Mouse (Mus musculus) 3T3-L1 (cell line): ENCODE measurements around the gene Tubgcp5.
"Not testable (repeated sequence)": the region's sequence is repeated elsewhere in the genome, so short reads cannot be mapped to it uniquely, and the experiment has no call there.

Experiments
- DNase-seq: peaks from one replicate; pipeline ENCODE4 v3.0.0-alpha.2; 2015; ENCODE audit warnings: low read depth, low spot score

Gene Tubgcp5

DNA sequence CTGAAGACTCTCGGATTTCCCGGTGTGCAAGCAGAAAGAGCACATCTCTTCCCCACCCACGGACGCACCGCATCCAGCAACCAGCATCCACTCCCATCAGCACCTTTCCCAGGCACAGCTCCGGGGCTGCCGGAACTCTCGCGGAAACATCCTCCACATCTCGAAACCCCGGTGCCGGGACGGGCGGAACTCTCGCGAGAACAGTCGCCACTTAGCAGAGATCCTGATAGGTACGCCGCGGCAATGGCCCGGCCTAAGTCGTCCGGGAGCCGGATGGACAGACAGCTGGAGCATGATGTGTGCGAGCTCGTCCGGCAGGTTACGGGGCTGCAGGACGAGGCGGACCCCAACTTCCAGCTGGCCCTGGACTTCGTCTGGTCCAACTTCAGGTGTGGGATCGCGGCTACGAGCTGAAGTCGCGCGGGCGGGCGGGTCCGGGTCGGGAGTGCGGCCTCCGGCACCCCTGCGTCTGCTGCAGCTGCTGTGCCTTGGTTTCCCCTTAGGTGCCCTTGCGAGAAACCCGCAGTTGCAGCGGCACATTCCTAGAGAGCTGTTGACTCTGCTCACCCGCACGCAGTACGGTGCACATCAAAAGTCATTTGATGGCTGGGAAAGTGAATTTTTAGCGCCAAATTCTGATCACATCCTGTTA, at the start of gene Tubgcp5:
Gene Tubgcp5, plus strand, starts transcription at position 203 of the 652 bp plus-strand sequence.
- DNase-seq, result peak; percentile 97

DNA sequence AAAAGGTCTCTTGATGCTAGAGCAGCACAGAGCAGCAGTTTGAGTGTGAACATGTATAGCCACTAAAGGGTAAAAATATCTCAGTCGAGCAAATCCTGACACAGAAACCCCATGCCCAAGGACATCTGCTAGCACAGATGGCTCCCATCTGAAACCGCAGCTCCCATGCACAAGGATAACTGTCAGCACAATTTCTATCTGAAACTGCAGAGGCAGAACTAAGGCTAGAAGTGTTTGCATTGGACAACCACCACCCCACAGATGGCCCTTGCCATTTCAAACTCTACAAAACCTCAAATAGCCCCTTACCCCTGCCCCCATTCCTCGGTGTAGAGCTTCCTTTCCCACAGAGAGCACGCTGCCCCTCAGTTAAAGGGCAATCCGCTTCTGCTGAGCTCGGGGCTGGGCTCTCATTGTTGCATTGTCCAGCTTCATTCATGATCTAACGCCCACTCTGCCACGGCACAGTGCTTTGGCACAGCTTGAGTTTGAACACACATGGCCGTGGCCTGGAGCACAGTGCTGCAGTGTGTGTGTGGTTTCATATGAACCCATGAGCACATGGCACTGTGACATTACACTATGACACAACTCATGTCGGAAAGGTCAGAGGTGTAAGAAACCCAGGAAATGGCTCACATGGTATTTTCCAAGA, 49.3 kb upstream of the Tubgcp5 start:
- no peak for DNase-seq

DNA sequence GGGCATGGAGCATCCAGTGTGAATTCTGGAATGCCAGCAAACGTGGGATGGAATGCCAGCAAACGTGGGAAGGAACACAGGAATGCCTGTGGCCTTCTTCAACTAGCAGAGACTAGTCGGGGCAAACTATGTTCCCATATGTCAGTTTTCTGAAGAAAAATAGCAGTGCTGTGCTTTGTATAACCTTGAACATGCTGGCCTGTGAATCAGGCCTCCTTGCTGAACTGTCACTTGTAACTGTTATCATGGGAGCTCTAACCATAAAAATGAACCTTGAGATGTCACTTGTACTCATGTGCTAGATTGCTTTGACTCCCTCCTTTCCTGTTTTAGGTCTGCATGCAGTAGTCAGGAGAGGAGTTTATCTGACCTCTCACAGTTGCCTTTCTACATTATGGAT, 43.1 kb upstream of the Tubgcp5 start:
- DNase-seq, result no peak

DNA sequence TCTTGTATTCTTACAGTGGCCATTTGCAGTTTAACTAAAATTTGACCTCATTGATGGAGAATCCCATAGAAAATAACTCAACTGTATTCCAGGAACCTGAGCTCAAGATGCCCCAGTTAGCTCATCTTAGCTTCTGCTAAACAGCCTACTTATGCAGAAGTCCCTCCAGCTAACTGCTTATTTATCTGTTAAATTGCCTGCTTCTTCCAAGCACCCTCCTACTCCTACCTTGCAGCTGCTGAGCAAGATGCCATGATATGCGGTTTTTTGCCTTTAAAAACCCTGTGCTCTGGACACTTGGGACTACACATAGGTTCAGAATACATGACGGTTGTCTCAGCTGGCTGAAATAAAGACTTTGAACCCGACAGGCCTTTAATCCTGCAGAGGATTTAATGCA, 34.6 kb upstream of the Tubgcp5 start:
- DNase-seq, result no peak

DNA sequence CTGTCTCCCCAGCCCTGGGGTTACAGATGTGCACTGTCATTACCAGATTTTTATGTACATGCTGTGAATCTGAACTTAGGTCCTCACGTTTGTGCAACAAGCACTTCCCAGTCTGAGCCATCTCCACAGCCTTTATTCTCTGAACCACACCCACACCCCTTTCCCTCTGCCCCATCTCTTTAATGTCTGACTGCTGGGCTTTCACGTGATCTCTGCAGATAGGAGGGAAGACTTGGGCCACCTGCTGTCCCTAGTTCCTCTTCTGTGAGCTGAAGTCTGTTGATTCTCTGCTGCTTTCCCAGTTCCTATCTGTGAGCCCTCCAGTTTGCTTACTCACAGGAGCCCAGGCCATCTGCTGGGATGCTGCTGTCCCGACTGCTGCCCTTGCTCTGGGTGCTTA, 26.0 kb upstream of the Tubgcp5 start, which contains the start of gene Siglech:
Gene Siglech, plus strand, starts transcription at position 253 of the 400 bp plus-strand sequence.
- DNase-seq, result no peak

DNA sequence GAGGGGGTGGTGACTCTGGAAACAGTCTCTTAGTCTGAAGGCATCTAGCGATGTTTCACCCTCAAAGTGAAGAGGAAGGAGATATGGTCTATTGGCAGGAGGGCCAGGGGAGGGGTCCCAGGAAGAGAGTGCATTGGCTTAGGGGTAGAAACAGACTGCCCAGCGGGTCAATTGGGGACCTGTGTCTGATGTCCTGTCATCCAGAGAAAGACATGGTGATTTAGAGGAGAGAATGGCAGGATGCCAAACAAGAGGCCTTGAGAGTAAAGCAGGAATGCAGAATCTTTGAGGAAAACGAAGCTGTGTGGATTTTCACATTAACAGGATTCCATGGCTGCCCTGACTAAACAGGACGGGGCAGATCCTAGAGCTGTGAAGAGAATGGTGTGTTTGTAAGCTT, 13.9 kb upstream of the Tubgcp5 start:
- DNase-seq, result no peak

DNA sequence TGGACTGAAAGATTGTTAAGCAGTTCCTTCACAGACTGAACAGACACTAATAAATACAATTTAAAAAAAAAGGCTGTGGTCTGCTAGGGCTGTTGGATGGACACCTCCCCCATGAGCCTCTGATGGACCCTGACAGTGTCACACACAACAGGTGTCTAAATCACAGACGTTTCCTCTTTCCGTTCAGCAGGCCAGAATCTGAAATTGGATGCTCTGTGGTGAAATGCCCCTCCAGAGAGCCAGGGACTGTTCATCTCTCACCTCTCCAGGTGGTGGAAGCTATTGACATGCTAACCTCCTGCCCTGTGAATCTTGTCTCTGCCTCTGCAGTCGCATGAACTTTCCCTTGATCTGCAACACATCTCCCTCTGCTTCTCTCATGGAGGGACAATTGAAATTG, 11.5 kb upstream of the Tubgcp5 start:
- no peak for DNase-seq

DNA sequence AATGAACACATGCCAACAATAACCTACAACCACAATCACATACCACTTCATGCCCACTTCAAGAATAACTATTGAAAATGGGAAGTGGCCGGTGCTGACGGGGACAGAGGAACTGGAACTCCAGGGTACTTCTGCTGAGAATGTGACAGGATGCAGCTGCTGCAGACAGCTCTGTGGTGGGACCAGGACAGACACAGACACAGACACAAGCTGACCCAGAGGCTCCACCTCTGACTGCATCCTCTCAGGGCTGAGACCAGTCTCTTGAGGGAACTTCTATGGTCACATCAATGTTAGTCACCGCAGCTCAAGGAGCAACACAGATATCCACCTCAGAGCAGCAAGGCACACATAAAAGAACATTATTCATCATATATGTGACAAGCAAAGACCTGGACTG, 9.4 kb upstream of the Tubgcp5 start:
- no peak for DNase-seq

DNA sequence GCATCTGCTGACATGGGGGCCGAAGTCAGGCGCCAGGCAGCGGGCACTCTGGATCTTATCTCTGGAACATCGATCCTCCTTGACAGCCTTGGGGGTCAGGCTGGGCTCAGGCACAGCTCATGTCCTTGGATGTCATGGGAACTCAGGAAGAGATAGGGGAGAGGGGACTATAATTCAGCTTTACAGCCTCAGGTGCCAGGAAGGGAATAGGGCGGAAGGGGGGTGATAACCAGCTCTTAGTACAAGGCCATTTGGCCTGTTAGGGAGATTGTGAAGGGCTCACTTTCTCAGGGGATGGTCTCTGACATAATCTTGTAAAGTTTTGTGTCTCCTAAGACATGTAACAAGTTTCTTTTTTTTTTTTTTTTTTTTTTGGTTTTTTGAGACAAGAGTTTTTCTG, 3.4 kb upstream of the Tubgcp5 start:
- not testable (repeated sequence) for DNase-seq

DNA sequence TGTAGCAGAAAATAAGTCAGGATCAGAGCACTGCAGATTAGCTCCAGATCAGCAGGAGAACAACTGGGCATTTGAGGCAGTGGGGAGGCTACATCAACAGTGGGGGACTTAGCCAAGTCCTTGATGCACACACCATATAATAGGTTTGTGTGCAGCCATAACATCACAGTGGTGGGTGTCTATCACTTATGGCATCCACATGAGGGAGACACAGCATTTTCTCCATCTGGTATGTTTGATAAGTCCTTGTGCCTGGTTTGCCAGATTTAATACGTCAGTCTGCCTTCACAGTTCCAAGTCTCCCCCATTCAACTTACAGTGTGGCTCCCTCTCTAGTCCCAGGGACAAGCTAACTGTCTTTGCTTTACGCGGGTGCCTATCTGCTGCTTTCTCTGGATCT, 1.7 kb upstream of the Tubgcp5 start:
- DNase-seq, result no peak

DNA sequence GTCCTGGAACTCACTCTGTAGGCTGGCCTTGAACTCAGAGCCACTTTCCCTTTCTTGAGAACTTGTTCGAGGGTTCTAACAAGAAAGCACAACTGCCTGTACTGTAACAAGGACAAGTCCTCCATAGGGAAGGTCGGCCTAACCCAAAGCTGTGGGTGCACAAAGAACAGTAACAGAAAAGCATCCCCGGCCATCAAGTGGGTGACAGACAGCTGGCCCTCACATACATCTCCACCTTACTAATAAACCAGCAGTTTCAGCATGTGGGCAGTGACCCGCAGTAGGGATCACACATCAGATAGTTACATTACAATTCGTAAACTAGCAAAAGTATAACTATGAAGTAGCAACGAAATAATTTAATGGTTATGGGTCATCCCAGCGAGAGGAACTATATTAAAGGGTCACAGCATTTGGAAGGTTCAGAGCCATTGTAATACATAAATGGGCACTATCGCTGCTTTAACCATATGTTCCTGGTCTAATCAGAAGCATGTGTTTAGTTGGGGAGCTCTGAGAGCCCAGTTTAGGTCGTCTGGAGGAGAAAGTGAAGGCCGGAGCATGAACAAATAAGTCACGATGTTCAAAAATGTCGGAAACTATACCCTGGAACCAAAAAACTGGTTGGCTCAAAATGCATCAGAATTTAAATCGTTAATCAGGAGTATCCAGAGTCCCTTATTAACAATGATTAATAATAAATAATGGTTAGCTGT, 560 bp upstream of the Tubgcp5 start:
- no peak for DNase-seq

DNA sequence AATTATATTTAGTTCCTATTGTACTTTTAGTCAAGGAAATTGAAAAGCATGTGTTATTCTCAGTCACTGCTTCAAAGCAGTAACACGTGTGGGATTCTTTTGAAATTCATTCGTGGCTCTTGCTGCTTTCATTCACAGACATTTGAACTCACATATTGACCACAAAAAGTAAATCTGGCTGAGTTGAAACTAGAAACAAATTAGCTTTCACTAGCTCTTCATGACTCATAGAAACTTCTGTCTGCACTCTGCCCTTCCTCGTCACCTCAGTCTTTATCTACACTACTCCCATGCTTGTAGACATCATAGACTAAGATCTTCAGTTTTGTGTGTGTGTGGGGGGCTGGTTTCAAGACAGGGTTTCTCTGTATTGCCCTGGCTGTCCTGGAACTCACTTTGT, 6.0 kb downstream of the Tubgcp5 start:
- no peak for DNase-seq

DNA sequence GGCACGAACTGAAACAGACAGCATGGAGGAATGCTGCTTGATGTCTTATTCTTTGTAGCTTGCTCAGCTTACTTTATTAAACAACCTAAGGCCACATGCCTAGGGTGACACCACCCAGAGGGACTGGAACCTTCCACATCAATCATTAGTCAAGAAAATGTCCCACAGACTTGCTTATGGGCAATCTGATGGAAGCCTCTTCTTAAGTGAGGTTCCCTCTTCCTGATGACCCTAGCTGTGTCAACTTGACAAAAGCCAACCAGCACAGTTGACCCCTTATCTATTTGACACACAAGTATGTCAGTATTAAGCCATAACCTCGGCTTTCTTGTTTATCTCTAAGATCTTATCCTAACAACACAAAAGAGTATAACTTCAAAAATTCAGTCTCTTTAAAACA, 16.0 kb downstream of the Tubgcp5 start:
- DNase-seq, result no peak

DNA sequence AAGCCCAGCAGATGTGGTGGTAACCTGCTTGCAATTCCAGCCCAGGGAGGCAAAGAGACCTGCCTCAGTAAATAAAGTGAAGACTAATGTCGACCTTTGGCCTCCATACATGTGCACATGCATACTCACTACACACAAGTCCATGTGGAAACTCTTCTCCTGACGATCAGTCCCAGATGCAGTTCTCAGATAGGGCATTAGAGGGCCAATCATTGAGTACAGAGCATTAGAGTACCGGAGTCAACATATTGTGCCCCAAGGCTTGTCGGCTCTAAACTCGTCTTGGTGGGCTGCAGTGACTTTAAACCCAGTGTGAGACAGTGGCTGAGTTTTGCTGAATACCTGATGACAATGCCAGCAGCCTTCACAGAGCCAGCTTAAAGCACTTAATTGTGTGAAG, 30.5 kb downstream of the Tubgcp5 start:
- DNase-seq, result peak; percentile 19

DNA sequence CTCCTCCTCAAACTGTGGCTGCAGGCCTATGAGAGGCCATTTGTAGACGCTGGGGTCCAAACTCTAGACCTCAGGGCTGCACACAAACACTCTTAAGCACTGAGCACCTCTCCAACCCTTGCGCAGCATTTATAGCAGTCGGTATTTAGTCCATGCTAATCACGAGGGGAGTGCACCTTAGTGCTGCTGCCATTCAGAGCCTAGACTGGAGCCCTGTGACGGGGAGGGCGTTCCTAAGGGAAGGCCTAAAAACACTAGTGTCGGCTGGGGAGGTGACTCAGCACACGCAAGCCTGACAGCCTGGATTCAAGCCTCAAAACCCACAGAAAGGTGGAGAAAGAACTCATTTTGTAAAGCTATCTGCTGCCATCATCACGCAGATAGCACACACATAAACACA, 33.6 kb downstream of the Tubgcp5 start:
- no peak for DNase-seq

DNA sequence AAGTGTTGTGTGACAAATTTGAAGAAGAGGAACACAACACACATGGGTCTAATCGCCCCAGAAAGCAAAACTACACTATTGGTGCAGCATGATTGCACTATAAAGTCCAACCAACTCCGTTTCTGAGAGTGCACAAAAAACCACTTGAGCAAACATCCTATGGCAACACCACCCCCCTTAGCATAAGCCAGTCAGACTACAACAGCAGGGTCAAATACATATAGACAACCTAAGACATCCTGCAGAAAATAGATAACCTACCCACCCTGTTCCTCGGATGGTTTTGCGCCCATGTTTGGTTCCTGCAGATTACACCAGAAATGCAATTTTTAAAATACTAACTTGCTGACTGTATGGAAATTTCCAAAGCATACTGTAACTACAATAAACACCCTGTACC, 42.9 kb downstream of the Tubgcp5 start:
- no peak for DNase-seq

DNA sequence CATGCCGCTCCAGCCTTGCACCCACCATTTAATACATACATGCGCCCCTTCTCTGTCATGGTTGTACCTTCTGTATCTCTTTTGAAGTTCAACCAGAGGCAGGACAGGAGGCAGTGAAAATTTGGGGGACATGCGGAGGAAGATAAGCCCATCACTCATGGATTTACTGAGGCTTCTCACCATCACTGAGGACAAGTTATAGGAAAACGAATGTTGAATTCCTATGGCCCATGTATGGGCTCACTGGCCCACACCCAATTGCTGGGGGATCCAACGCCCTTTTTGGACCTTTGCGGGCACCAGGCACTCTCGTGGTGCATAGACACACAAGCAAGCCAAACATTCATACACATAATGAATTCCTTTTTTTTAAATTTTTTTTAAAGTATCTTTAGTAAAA, 47.5 kb downstream of the Tubgcp5 start, which contains the start of gene Cyfip1:
Gene Cyfip1, plus strand, starts transcription at position 301 of the 400 bp plus-strand sequence.
- DNase-seq, result no peak

DNA sequence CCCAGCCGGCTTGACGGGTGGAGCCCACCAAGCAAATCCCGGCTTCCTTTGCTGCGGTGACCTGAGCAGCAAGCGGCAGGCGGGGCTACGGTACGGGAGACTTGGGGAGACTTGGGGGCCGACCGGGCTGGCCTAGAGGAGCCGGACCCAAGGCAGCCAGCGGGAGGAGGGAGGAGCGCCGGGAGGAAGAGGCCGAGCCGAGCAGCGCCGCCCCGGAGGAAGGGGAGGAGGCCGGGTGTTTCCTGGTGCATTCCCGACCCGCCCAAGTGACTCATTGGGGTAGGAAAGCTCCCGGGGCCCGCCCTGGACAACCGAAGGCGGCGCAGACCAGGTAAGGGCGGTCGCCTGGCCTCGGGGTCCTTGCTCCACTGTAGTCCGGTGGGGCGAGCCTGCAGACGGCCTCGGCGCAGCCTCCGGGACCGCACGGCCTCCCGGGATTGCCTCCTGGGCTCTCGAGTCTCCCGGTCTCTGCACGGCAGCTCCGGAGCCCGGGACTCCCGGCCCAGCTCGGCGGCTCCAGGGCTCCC, 48.1 kb downstream of the Tubgcp5 start:
- peak; percentile 87 for DNase-seq

DNA sequence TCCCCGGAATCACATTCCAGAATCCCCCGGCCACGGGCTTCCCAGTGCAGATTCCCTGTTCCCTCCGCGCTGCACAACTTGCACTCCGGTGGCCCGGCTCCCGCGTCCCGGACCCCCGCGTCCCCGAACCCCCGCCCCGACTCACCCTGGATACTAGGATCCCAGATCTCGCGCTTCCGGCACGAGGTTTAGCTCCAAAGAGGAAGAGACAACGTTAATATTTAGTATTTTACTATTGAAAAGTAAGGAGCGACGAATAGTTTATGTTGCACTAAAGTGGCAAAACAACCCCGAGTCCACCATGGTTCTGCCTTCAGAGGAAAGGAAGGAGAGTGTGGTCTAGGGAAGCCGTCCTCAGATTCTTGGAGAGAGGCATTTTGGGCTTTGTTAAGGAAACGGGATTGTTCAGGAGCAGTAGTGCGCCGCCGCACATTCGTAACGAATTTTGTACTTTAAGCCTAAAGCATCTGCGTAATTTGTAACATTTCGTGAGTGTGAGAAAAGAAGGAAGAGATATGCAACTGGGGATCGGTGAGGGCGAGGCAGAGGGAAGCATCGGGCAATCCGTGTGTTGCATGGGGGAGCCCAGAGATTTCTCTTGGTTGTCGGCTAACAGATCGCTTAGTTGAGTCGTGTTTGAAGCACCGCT, 48.7 kb downstream of the Tubgcp5 start:
- DNase-seq, result peak; percentile 48

DNA sequence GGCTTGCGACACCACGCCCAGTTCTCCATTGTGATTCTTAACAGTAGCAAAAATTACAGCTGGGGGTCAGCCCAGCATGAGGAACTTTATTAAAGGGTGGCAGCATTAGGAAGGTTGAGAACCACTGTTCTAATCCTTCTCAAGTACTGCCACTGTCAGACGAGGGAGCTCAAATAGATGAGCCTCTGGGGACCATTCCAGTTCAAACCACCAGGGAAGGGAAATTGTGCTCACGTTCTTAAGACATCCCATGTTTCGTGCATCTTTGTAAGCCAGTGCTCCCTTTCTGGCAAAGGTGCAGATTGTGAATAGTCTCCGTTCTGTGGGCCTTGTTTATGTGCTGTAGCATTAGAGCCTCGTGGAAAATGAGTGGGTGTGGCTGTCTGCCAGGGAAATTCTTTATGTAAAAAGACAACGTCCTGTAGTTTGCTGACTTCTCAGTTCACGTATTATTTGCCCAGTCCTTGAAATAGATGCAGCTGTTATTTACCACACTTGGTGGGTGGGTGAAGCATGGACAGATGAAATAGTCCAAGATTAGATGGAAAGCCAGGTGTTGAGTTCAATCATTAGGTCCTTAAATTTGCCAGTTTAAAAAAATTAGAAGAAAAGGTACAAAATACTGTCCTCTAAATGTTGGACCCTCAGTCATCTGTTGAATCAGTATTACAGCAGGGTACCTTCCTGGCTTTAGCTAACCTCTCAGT, 52.8 kb downstream of the Tubgcp5 start:
- no peak for DNase-seq

DNA sequence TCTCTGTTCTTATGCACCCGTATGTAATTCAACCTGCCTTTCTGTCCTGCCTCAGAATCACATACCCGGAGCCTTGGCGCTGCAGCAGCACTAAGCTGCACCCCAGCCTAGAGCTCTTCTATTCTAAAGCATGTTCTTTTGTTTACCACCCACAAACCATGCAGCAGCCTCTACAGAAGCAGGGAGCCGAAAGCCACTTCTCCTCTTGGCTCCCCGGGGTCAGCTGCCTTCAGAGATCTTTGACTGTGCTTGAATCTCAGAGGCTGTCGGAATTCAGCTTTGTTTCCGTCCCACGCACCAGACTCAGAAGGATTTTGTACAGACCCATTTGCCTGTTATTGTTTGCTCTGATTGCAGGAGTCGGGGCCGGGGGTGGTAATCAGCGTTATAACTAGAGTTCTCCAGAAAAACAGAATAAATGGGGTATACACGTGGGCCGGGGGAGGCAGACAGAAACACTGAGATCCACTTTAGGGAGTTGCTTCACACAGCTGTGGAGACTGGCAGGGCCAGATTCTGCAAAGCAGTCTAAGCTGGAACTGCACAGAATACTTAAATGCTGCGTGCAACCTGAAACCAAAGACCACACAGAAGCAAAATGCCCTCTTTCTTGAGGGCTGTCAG, 56.1 kb downstream of the Tubgcp5 start:
- DNase-seq, result no peak
